Mouse (Mus musculus): ENCODE data around the gene Cgnl1. TPM values are rescaled to one million over a fixed set of nuclear protein-coding genes. Genes with fewer than 3 reads are reported as not detected.

The Cgnl1 gene
- polyA plus RNA-seq, 1 experiment = 73.6 TPM

DNA sequence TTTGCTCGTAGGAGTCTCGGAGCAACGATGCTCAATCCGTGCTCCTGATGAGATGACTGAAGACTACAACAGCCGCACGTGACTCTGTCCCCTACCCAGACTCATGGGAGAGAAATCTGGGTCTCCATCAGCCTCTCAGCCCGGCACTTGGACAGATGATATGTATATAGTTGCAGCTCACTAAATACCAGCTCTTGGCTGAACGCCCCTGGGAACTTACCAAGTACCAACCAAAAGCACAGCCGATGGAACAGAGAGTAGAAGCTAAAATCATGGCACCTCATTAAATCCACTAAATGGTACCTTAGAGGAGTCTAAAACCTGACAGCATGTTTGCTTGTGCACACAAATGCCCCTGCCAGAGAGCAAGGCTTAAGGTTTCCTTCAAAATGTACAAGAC lies 91.0 kb downstream of the Cgnl1 start:
- Histone ChIP-seq H3K4me3 (ENCODE audit: insufficient read depth, low read depth, low read length) (no peak overlapping the region), H3K27ac (replicated peaks; ENCODE audit: low read depth, low read length) (no peak overlapping the region), H3K4me1 (ENCODE audit: control insufficient read depth, insufficient read depth, insufficient read length, low read length) (0 out of 2 replicates have a peak, but pooled peaks cover 5% of the 10 kb centered on the region)

DNA sequence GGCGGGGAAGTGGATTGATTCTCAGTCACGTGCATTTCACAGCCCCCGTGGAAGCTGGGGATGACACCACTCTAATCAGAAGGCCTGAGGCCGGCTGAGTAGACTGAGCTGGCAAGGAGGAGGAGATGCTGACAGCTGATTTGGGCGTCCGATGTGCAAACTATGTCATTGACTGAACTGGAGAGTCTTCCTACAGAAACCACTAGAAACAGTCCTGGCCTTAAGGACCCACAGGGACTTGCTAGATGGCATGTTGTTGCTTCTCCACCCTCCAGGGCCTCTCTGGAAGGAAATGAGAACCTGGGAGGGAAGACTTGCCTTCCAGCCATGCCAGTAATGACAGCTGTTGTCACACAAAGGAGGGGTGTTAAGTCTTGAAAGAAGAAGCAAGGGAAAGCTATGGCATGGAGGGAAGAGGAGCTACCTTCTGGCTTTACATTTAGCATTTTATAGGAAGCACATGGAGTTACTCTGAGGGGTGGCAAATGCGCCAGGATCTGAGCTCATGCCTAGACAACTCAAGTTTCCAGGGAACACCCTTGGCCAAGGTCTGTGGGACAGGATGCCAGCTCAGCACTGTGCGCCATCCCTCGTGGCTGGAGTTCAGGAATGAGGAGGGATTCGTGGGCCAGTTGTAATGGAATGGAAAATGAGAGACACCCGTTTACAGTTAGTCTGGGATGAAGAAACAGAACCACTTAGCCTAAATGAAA lies 92.1 kb downstream of the Cgnl1 start:
- Histone ChIP-seq H3K27ac (replicated peaks; ENCODE audit: low read depth, low read length) (0 out of 2 replicates have a peak overlapping the region, but pooled peaks have one; percentile 2), H3K4me3 (ENCODE audit: insufficient read depth, low read depth, low read length) (no peak overlapping the region), H3K4me1 (ENCODE audit: control insufficient read depth, insufficient read depth, insufficient read length, low read length) (0 out of 2 replicates have a peak, but pooled peaks cover 5% of the 10 kb centered on the region)

- Histone ChIP-seq H3K4me3 (ENCODE audit: insufficient read depth, low read depth, low read length) (no peak overlapping the region), H3K4me1 (ENCODE audit: control insufficient read depth, insufficient read depth, insufficient read length, low read length) (0 out of 2 replicates have a peak, but pooled peaks cover 5% of the 10 kb centered on the region), H3K27ac (replicated peaks; ENCODE audit: low read depth, low read length) (no peak overlapping the region)
These were observed 94.3 kb downstream of the Cgnl1 start for GRCm38 (mm10) chr9:71676988-71677688.

DNA sequence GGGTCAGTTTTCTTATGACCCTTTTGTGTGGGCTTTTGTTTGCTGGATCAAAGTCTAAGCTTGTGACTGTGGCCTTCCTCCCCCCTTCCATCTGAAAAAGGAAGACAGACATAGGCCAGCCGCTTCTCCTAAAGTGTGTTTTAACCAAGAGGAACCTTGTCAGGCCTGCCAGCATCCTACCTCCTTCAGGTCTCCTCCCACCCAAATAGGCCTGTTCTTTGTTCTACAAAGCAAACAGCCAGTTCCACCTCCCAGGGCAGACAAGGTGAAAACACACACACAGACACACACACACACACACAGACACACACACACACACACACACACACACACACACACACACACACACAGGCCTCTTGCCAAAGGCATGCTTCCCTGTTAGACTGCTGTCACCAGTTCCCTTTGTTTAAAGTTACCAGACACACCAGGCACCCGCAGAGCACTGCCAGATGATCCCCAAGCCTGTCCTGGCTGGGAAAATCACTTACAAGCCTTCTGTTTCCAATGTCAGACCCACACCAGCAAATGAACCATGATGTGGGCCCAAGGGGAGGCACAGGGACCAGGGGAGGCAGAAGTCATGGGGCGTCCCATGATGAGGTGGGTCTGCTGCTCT lies 95.5 kb downstream of the Cgnl1 start:
- Histone ChIP-seq H3K4me3 (ENCODE audit: insufficient read depth, low read depth, low read length) (no peak overlapping the region), H3K27ac (replicated peaks; ENCODE audit: low read depth, low read length) (no peak overlapping the region), H3K4me1 (ENCODE audit: control insufficient read depth, insufficient read depth, insufficient read length, low read length) (0 out of 2 replicates have a peak, but pooled peaks cover 5% of the 10 kb centered on the region)

GRCm38 (mm10) chr9:71675216-71675615 lies 96.2 kb downstream of the Cgnl1 start:
- no peak overlapping the region for H3K27ac ChIP-seq (replicated peaks; ENCODE audit: low read depth, low read length)
- peaks cover 8% of the 10 kb centered on the region; the same call in 1 of the 2 replicates for H3K4me1 ChIP-seq (ENCODE audit: control insufficient read depth, insufficient read depth, insufficient read length, low read length)
- no peak overlapping the region for H3K4me3 ChIP-seq (ENCODE audit: insufficient read depth, low read depth, low read length)

GRCm38 (mm10) chr9:71674476-71674875 lies 96.9 kb downstream of the Cgnl1 start:
- Histone ChIP-seq H3K27ac (replicated peaks; ENCODE audit: low read depth, low read length) (no peak overlapping the region), H3K4me3 (ENCODE audit: insufficient read depth, low read depth, low read length) (no peak overlapping the region), H3K4me1 (ENCODE audit: control insufficient read depth, insufficient read depth, insufficient read length, low read length) (peaks cover 6% of the 10 kb centered on the region; the same call in 1 of the 2 replicates)

GRCm38 (mm10) chr9:71672495-71672894 lies 98.9 kb downstream of the Cgnl1 start:
- H3K4me1 ChIP-seq (ENCODE audit: control insufficient read depth, insufficient read depth, insufficient read length, low read length) = peaks cover 9% of the 10 kb centered on the region
- H3K27ac ChIP-seq (replicated peaks; ENCODE audit: low read depth, low read length) = no peak overlapping the region
- no peak overlapping the region for H3K4me3 ChIP-seq (ENCODE audit: insufficient read depth, low read depth, low read length)

DNA sequence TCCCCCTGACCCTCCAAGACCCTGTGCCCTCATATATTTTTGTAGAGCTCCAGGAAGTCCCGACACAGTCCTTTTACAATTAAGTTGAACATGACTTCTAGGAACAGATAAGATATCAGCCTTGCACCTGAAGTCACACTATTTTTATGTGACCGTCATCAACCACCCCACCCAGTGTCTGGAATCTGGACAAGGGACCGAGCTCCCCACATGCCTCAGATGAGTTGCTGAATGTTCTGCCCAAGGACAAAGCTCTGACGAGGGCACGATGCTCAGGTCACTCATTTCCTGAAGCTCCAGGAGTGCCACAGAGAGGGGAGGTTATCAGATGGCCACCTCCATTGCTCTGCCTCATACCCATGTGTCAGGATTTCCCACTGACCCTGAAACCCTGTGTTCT lies 100.7 kb downstream of the Cgnl1 start:
- H3K4me3 ChIP-seq (ENCODE audit: insufficient read depth, low read depth, low read length) = no peak overlapping the region
- no peak overlapping the region for H3K27ac ChIP-seq (replicated peaks; ENCODE audit: low read depth, low read length)
- peaks cover 16% of the 10 kb centered on the region for H3K4me1 ChIP-seq (ENCODE audit: control insufficient read depth, insufficient read depth, insufficient read length, low read length)

- Histone ChIP-seq H3K27ac (replicated peaks; ENCODE audit: low read depth, low read length) (peak overlapping the region; percentile 83), H3K4me1 (ENCODE audit: control insufficient read depth, insufficient read depth, insufficient read length, low read length) (peaks cover 25% of the 10 kb centered on the region), H3K4me3 (ENCODE audit: insufficient read depth, low read depth, low read length) (no peak overlapping the region)
These were observed 103.8 kb downstream of the Cgnl1 start for GRCm38 (mm10) chr9:71667616-71668015.

- H3K27ac ChIP-seq (replicated peaks; ENCODE audit: low read depth, low read length) = peak overlapping the region; percentile 70
These were observed 105.0 kb downstream of the Cgnl1 start for GRCm38 (mm10) chr9:71666432-71666831.

DNA sequence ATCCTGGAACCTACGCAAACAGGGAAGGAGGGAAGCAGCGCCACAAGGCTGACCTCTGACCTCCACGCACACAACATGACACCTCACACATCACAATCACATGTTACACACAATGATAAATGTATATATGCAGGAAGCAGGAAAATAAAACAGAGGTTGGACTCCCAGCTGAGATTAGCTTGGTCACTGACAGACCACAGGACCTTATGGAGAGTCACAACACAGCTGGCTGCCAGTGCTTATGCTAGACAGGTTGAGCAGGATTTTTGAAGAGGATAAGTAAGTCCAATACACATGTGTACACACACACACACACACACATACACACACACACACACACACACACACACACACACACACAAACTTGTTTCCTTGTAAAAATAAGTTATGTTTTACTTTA lies 105.9 kb downstream of the Cgnl1 start:
- H3K4me3 ChIP-seq (ENCODE audit: insufficient read depth, low read depth, low read length) = no peak overlapping the region
- peaks cover 28% of the 10 kb centered on the region for H3K4me1 ChIP-seq (ENCODE audit: control insufficient read depth, insufficient read depth, insufficient read length, low read length)
- H3K27ac ChIP-seq (replicated peaks; ENCODE audit: low read depth, low read length) = no peak overlapping the region

More at GRCm38 (mm10) chr9:71666432-71666831, 105.0 kb downstream of the Cgnl1 start:
- Histone ChIP-seq H3K4me1 (ENCODE audit: control insufficient read depth, insufficient read depth, insufficient read length, low read length) (peaks cover 28% of the 10 kb centered on the region), H3K4me3 (ENCODE audit: insufficient read depth, low read depth, low read length) (no peak overlapping the region)

GRCm38 (mm10) chr9:71664855-71665254 lies 106.5 kb downstream of the Cgnl1 start:
- Histone ChIP-seq H3K4me1 (ENCODE audit: control insufficient read depth, insufficient read depth, insufficient read length, low read length) (peaks cover 28% of the 10 kb centered on the region), H3K4me3 (ENCODE audit: insufficient read depth, low read depth, low read length) (no peak overlapping the region), H3K27ac (replicated peaks; ENCODE audit: low read depth, low read length) (no peak overlapping the region)

- no peak overlapping the region for H3K4me3 ChIP-seq (ENCODE audit: insufficient read depth, low read depth, low read length)
- H3K27ac ChIP-seq (replicated peaks; ENCODE audit: low read depth, low read length) = peak overlapping the region; percentile 5; the same call in 1 of the 2 replicates
- H3K4me1 ChIP-seq (ENCODE audit: control insufficient read depth, insufficient read depth, insufficient read length, low read length) = peaks cover 28% of the 10 kb centered on the region
These were observed 107.8 kb downstream of the Cgnl1 start for GRCm38 (mm10) chr9:71663421-71664217.

DNA sequence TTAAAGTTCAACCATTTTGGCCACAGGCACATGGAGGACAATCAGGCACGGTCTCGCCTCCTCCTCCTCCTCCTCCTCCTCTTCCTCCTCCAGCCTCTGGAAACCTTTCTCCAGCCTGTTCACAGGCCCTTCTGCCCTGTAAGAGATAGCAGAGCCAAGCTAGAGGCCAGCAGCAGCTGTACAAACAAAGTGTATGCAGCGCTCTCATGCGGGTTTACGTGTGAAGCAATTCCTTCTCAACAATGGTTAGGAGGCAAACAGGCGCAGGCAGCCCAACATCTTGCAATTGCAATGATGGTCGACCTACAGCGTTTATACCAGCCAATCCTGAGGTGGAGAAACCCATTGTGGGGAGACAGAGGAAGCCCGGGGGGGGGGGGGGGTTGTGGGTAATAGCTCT lies 110.9 kb downstream of the Cgnl1 start:
- no peak overlapping the region for H3K27ac ChIP-seq (replicated peaks; ENCODE audit: low read depth, low read length)
- H3K4me3 ChIP-seq (ENCODE audit: insufficient read depth, low read depth, low read length) = no peak overlapping the region
- H3K4me1 ChIP-seq (ENCODE audit: control insufficient read depth, insufficient read depth, insufficient read length, low read length) = peaks cover 15% of the 10 kb centered on the region

DNA sequence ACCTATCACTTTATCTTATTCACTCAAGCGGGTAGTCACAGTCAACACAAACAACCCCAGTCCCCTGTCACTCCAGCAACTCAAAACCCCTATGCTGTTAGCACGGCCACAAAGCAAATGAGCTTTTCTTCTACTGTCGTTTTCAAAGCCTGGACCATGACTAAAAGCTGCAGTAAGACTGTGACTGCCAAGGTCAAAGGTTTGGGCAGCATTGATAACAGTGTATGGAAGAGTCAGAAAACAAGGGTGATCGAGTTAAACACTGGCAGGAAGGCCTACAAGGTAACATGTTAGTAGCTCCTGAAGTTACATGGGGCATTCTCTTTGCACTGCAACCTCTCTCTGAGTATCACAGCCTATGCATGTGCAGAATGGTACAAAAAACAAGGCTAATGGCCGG lies 111.7 kb downstream of the Cgnl1 start:
- Histone ChIP-seq H3K4me3 (ENCODE audit: insufficient read depth, low read depth, low read length) (no peak overlapping the region), H3K4me1 (ENCODE audit: control insufficient read depth, insufficient read depth, insufficient read length, low read length) (peaks cover 19% of the 10 kb centered on the region), H3K27ac (replicated peaks; ENCODE audit: low read depth, low read length) (no peak overlapping the region)
